Mouse (Mus musculus) ES-Bruce4 (cell line): ENCODE data around the gene Dmrtc1a. TPM values are rescaled to one million over a fixed set of nuclear protein-coding genes. Genes with fewer than 3 reads are reported as not detected.
"Not testable (repeated sequence)": the region's sequence is repeated elsewhere in the genome, so short reads cannot be mapped to it uniquely, and the experiment has no call there.

Experiments used
- H3K27ac ChIP-seq: 2 replicates; pipeline ENCODE4 v1.5.1; 2012; ENCODE audit warnings: low read length, inconsistent platforms; ENCODE audit not compliant: insufficient read depth
- H3K27me3 ChIP-seq: 2 replicates; pipeline ENCODE4 v1.6.1; 2012; ENCODE audit warnings: mild to moderate bottlenecking, low read length, inconsistent platforms; ENCODE audit not compliant: control insufficient read depth, poor library complexity, insufficient read depth, severe bottlenecking
- H3K36me3 ChIP-seq: 2 replicates; pipeline ENCODE4 v1.6.1; 2012; ENCODE audit warnings: inconsistent platforms, mild to moderate bottlenecking, low read length, moderate library complexity; ENCODE audit not compliant: control insufficient read depth, poor library complexity, insufficient read depth, severe bottlenecking
- H3K4me1 ChIP-seq: one replicate; pipeline ENCODE4 v1.8.1; 2011; ENCODE audit warnings: low read length; ENCODE audit not compliant: control insufficient read depth, insufficient read depth
- H3K4me3 ChIP-seq: 2 replicates; pipeline ENCODE4 v1.5.1; 2011; ENCODE audit warnings: low read depth, mild to moderate bottlenecking, low read length
- H3K9ac ChIP-seq: 2 replicates; pipeline ENCODE4 v1.6.1; 2012; ENCODE audit warnings: low read depth, mild to moderate bottlenecking, inconsistent platforms; ENCODE audit not compliant: poor library complexity, severe bottlenecking
- H3K9me3 ChIP-seq: replicated peaks from 2 replicates; pipeline ENCODE4 v1.6.1; 2012; ENCODE audit warnings: mild to moderate bottlenecking, low read length, inconsistent platforms; ENCODE audit not compliant: control insufficient read depth, poor library complexity, insufficient read depth, severe bottlenecking
- CTCF ChIP-seq: IDR thresholded peaks from one replicate; pipeline ENCODE4 v1.8.1; 2011; ENCODE audit warnings: low read depth, low read length
- EP300 ChIP-seq: IDR thresholded peaks from 2 replicates; pipeline ENCODE4 v1.6.1; 2011; ENCODE audit warnings: low read depth, low read length; ENCODE audit not compliant: insufficient read depth
- POLR2A ChIP-seq: IDR thresholded peaks from one replicate; pipeline ENCODE4 v1.8.1; 2011; ENCODE audit warnings: low read length; ENCODE audit not compliant: insufficient read depth
- polyA plus RNA-seq: library from polyadenylated mRNA; stranded (reverse); fragments of >200 nt; gene quantifications from 2 replicates; pipeline ENCODE4 v1.2.4, GENCODE M21; 2011; ENCODE audit warnings: low read depth; ENCODE audit not compliant: missing spikeins, insufficient read depth, insufficient read length

Gene Dmrtc1a
- polyA plus RNA-seq, 1 experiment = not detected

GRCm38 (mm10) chrX:102867871-102868270 lies 40.6 kb downstream of the Dmrtc1a start, which contains the start of gene 1700031F05Rik:
Gene 1700031F05Rik (minus strand): TSS chrX:102867971.
- H3K9me3 ChIP-seq = no peaks in the 10 kb centered on the region
- no peak within 1 kb of the TSS for H3K4me3 ChIP-seq
- H3K27me3 ChIP-seq = no peaks in the 10 kb centered on the region
- TF ChIP-seq CTCF (no peak), EP300 (no peak), POLR2A (no peak)
- H3K4me1 ChIP-seq = no peaks in the 10 kb centered on the region
- no peak within 1 kb of the TSS for H3K9ac ChIP-seq
- H3K27ac ChIP-seq = no peak within 1 kb of the TSS
- H3K36me3 ChIP-seq = no peaks in the 10 kb centered on the region

DNA sequence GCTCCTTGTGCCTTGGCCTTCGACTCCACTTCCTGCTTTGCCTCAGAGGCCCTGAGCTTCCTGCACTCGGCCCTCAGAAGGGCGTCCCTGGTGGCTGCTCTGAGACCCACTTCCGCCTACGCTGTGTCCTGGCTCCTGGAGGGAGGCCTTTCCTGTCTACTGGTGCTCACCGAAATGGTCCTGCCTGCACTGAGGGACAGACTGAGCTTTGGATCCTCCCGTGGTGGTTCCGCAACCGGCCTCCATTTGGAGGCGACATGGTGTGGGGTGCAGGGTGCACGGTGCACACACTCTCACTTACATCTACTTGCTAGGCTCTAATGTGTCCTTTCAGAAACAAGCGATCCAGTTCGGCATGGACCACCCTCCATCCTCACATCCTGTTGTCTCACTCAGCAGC lies 54.0 kb downstream of the Dmrtc1a start, which contains the start of gene Dmrtc1c2:
Dmrtc1c2 (minus strand) TSS at position 101 of the 400 bp plus-strand sequence.
- H3K9me3 ChIP-seq, H3K27me3 ChIP-seq, H3K9ac ChIP-seq, H3K36me3 ChIP-seq, H3K4me3 ChIP-seq, H3K27ac ChIP-seq, H3K4me1 ChIP-seq: not testable (repeated sequence)

Other genes starting within 250 kb of the Dmrtc1a start
- not detected in 2 replicates for gene Gm3880, start 221.7 kb downstream of the Dmrtc1a start, polyA plus RNA-seq
- 1.5 and 2.1 TPM in 2 replicates for gene Gm9112, start 201.1 kb downstream of the Dmrtc1a start, polyA plus RNA-seq
- gene Dmrtc1b, start 200.8 kb downstream of the Dmrtc1a start, polyA plus RNA-seq = not detected in 2 replicates
- not detected in 2 replicates for gene Dmrtc1c1, start 105.7 kb downstream of the Dmrtc1a start, polyA plus RNA-seq
- 1.0 and 1.5 TPM in 2 replicates for gene Dmrtc1c2, start 54.1 kb downstream of the Dmrtc1a start, polyA plus RNA-seq
- not detected in 2 replicates for gene 1700031F05Rik, start 40.7 kb downstream of the Dmrtc1a start, polyA plus RNA-seq
- gene 1700011M02Rik, start 218 bp upstream of the Dmrtc1a start, polyA plus RNA-seq = not detected in 2 replicates
- gene 1700018G05Rik, start 19.7 kb upstream of the Dmrtc1a start, polyA plus RNA-seq = not detected in 2 replicates